Mouse (Mus musculus) neural tube, embryonic 15.5 days (tissue): ENCODE results near the gene Hdac7. TPM values are rescaled to one million over a fixed set of nuclear protein-coding genes. Genes with fewer than 3 reads are reported as not detected.

Source experiments
- ATAC-seq: fragments of 200-750 bp; cut with Nextera tagmentation; 2 replicates; pipeline ENCODE4 v1.8.0; 2017; ENCODE audit warnings: mild to moderate bottlenecking, moderate TSS enrichment, moderate library complexity; ENCODE audit not compliant: low FRiP score
- H3K27ac ChIP-seq: fragments of 300-500 bp; sonication (generic); replicated peaks from 2 replicates; pipeline ENCODE4 v1.5.1; 2015; ENCODE audit warnings: mild to moderate bottlenecking, inconsistent platforms
- H3K27me3 ChIP-seq: fragments of 300-500 bp; sonication (generic); replicated peaks from 2 replicates; pipeline ENCODE4 v1.6.1; 2015; ENCODE audit warnings: inconsistent platforms
- H3K36me3 ChIP-seq: fragments of 300-500 bp; sonication (generic); 2 replicates; pipeline ENCODE4 v1.6.1; 2015; ENCODE audit warnings: inconsistent platforms
- H3K4me1 ChIP-seq: fragments of 300-500 bp; sonication (generic); 2 replicates; pipeline ENCODE4 v1.6.1; 2015; ENCODE audit warnings: inconsistent platforms
- H3K4me2 ChIP-seq: fragments of 300-500 bp; sonication (generic); 2 replicates; pipeline ENCODE4 v1.6.1; 2015; ENCODE audit warnings: inconsistent platforms, mild to moderate bottlenecking, moderate library complexity
- H3K4me3 ChIP-seq: fragments of 300-500 bp; sonication (generic); replicated peaks from 2 replicates; pipeline ENCODE4 v1.5.1; 2015; ENCODE audit warnings: mild to moderate bottlenecking, inconsistent platforms
- H3K9ac ChIP-seq: fragments of 300-500 bp; sonication (generic); replicated peaks from 2 replicates; pipeline ENCODE4 v1.6.1; 2015; ENCODE audit warnings: mild to moderate bottlenecking, inconsistent platforms
- H3K9me3 ChIP-seq: fragments of 300-500 bp; sonication (generic); replicated peaks from 2 replicates; pipeline ENCODE4 v1.6.1; 2016; ENCODE audit warnings: inconsistent platforms
- WGBS: fragments of 180-500 bp; shearing (Covaris S2); methylation state at CpG from one replicate; pipeline ENCODE4 v1.1.7; 2015; ENCODE audit warnings: mixed read lengths; 5-methylcytosine and 5-hydroxymethylcytosine counted together
- polyA plus RNA-seq: library from polyadenylated mRNA; unstranded; fragments of >200 nt; fragmentation: Nextera tagmentation; extraction: Ambion mirVana; gene quantifications from 2 replicates; pipeline ENCODE4 v1.2.1, GENCODE M21; 2015

Hdac7 gene
- polyA plus RNA-seq, 1 experiment from 2014 or later, result 26.5 TPM

- under 1% methylated on average over 18 of the region's 18 CpGs for WGBS
- Histone ChIP-seq H3K9ac (peak overlapping the region; percentile 46), H3K4me3 (peak overlapping the region; percentile 46), H3K27me3 (peaks cover 11% of the 10 kb centered on the region), H3K36me3 (no peaks in the 10 kb centered on the region), H3K9me3 (no peaks in the 10 kb centered on the region), H3K27ac (peak overlapping the region; percentile 72; the same call in 1 of the 2 replicates), H3K4me1 (peaks cover 48% of the 10 kb centered on the region), H3K4me2 (peak overlapping the region; percentile 90)
- ATAC-seq, result no peak
Measured at GRCm38 (mm10) chr15:97768192-97768591, 76.1 kb downstream of the Hdac7 start.

- Histone ChIP-seq H3K9ac (peak within 1 kb of the TSS; percentile 46), H3K4me3 (peak within 1 kb of the TSS; percentile 46), H3K9me3 (no peaks in the 10 kb centered on the region), H3K4me2 (peak within 1 kb of the TSS; percentile 90), H3K4me1 (peaks cover 45% of the 10 kb centered on the region), H3K27ac (peak within 1 kb of the TSS; percentile 72), H3K36me3 (no peaks in the 10 kb centered on the region), H3K27me3 (peaks cover 11% of the 10 kb centered on the region)
- WGBS, result under 1% methylated on average over 44 of the region's 44 CpGs
- ATAC-seq, result peak; percentile 80
Measured at GRCm38 (mm10) chr15:97767280-97768186, 76.8 kb downstream of the Hdac7 start, which contains the start of gene Rapgef3. TSS of gene Rapgef3 (minus strand) at chr15:97767972.

DNA sequence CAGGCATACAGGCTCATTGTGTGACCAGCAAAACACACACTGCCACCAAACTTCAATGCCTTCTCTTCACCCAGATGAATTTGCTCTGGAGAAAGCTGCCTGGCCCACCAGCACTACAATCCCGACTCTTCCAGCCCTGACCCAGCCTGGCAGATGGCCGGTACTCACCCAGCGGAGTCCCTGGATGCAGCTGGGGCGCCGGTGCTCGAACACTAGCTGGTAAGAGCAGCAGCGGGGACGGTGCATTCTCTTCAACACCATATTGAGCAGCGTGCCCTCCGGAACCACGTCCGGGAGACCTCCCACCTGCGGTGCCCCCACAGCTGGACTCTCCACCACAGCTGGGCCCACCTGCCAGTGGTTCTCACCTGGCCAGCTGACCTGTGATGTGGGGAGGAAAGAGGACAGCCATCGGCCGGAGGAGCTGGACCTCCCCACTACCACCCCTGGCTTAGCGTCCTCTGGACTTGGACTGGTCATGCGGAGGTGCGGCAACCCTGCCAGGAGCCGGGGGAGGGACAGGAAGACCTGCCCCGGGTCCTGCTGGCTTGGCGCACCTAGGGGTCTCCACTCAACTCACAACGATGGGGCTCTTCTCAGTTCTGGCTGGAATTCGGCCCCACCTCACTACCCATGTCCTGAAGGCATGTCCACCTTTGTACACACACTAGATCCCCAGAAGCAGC, 77.6 kb downstream of the Hdac7 start:
- ATAC-seq, result 0 out of 2 replicates have a peak, but pooled peaks have one; percentile 9
- Histone ChIP-seq H3K27me3 (peaks cover 11% of the 10 kb centered on the region), H3K4me1 (peaks cover 45% of the 10 kb centered on the region), H3K4me3 (peak overlapping the region; percentile 46), H3K36me3 (no peaks in the 10 kb centered on the region), H3K9me3 (no peaks in the 10 kb centered on the region), H3K4me2 (peak overlapping the region; percentile 90), H3K27ac (peak overlapping the region; percentile 72), H3K9ac (peak overlapping the region; percentile 46)
- 6% methylated on average over 23 of the region's 23 CpGs for WGBS

GRCm38 (mm10) chr15:97766194-97766593, 78.1 kb downstream of the Hdac7 start:
- H3K4me2 ChIP-seq, result peak overlapping the region; percentile 90
- WGBS, result 5% methylated on average over 8 of the region's 8 CpGs
- peak; percentile 35; the same call in 1 of the 2 replicates for ATAC-seq
- no peaks in the 10 kb centered on the region for H3K9me3 ChIP-seq
- peak overlapping the region; percentile 72 for H3K27ac ChIP-seq
- peak overlapping the region; percentile 46 for H3K4me3 ChIP-seq
- H3K4me1 ChIP-seq, result peaks cover 45% of the 10 kb centered on the region
- H3K36me3 ChIP-seq, result no peaks in the 10 kb centered on the region
- H3K27me3 ChIP-seq, result peaks cover 11% of the 10 kb centered on the region
- H3K9ac ChIP-seq, result peak overlapping the region; percentile 46

GRCm38 (mm10) chr15:97765090-97765794, 79.1 kb downstream of the Hdac7 start:
- WGBS, result 33% methylated on average over 13 of the region's 13 CpGs

DNA sequence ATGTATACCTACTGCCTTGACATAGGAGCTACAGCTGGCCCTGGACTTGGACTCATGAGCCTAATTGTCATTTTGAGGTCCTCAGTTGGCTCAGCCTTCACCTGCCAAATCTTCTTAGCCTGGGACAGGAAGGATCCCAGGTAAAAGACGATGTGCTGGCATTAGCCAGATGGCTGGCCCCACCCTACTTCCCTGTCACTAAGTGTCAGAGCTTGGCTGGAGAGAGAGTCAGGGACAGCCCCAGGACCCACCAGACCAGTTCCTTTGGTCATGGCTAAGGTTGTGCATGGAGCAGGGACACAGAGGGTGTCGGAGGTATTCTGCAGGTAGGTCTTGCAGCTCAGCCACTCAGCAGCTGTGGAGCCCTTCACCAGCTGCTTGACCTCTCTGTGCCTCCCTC, 79.8 kb downstream of the Hdac7 start:
- peaks cover 7% of the 10 kb centered on the region; the same call in 1 of the 2 replicates for H3K36me3 ChIP-seq
- no peak overlapping the region for H3K27ac ChIP-seq
- H3K9ac ChIP-seq, result no peak overlapping the region
- no peak for ATAC-seq
- 83% methylated on average over 2 of the region's 2 CpGs for WGBS
- H3K9me3 ChIP-seq, result no peaks in the 10 kb centered on the region
- no peak overlapping the region for H3K4me2 ChIP-seq
- H3K4me1 ChIP-seq, result peaks cover 45% of the 10 kb centered on the region
- H3K4me3 ChIP-seq, result no peak overlapping the region
- H3K27me3 ChIP-seq, result peaks cover 3% of the 10 kb centered on the region

More at GRCm38 (mm10) chr15:97765090-97765794, 79.1 kb downstream of the Hdac7 start:
- Histone ChIP-seq H3K27ac (peak overlapping the region; percentile 60; the same call in 1 of the 2 replicates), H3K4me1 (peaks cover 45% of the 10 kb centered on the region), H3K4me2 (peak overlapping the region; percentile 90), H3K9me3 (no peaks in the 10 kb centered on the region), H3K27me3 (peaks cover 10% of the 10 kb centered on the region), H3K9ac (no peak overlapping the region), H3K4me3 (peak overlapping the region; percentile 17; the same call in 1 of the 2 replicates), H3K36me3 (0 out of 2 replicates have a peak, but pooled peaks cover 4% of the 10 kb centered on the region)
- ATAC-seq, result no peak

- H3K4me1 ChIP-seq, result peaks cover 41% of the 10 kb centered on the region
- no peak overlapping the region for H3K4me2 ChIP-seq
Measured at GRCm38 (mm10) chr15:97763256-97764049, 80.8 kb downstream of the Hdac7 start.

DNA sequence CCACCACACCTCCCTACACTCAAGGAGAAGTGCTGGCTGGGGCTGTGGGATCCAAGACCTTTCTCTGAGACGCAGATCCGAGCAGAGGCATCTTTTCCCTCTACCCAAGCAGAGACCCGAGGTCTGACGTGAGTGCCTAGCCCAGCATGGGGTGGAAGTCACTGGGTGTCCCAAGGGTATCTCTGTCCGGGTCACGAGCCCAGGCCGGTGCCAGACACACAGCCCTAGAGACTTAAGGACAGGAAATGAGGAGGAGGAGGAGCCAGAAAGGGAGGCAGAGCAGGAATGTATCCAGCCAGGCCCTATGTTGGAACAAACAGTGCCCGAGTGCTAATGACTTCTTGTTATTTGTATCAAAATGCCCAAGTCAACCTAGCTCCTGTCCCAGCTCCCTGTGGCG, 81.6 kb downstream of the Hdac7 start:
- H3K4me3 ChIP-seq, result no peak overlapping the region
- no peak for ATAC-seq
- 76% methylated on average over 9 of the region's 9 CpGs for WGBS
- H3K9me3 ChIP-seq, result no peaks in the 10 kb centered on the region
- H3K4me2 ChIP-seq, result no peak overlapping the region
- no peak overlapping the region for H3K9ac ChIP-seq
- H3K27ac ChIP-seq, result no peak overlapping the region
- H3K36me3 ChIP-seq, result peaks cover 21% of the 10 kb centered on the region
- no peaks in the 10 kb centered on the region; the same call in 1 of the 2 replicates for H3K27me3 ChIP-seq
- peaks cover 33% of the 10 kb centered on the region for H3K4me1 ChIP-seq

More at GRCm38 (mm10) chr15:97763256-97764049, 80.8 kb downstream of the Hdac7 start:
- Histone ChIP-seq H3K9me3 (no peaks in the 10 kb centered on the region), H3K4me3 (no peak overlapping the region), H3K27ac (no peak overlapping the region), H3K9ac (no peak overlapping the region), H3K27me3 (no peaks in the 10 kb centered on the region; the same call in 1 of the 2 replicates), H3K36me3 (peaks cover 15% of the 10 kb centered on the region; the same call in 1 of the 2 replicates)
- ATAC-seq, result no peak
- WGBS, result 60% methylated on average over 9 of the region's 9 CpGs

- Histone ChIP-seq H3K4me1 (peaks cover 20% of the 10 kb centered on the region), H3K4me2 (no peak overlapping the region), H3K9ac (no peak overlapping the region), H3K36me3 (peaks cover 24% of the 10 kb centered on the region), H3K27me3 (no peaks in the 10 kb centered on the region), H3K27ac (no peak overlapping the region), H3K9me3 (no peaks in the 10 kb centered on the region), H3K4me3 (no peak overlapping the region)
- WGBS, result 55% methylated on average over 13 of the region's 13 CpGs
- ATAC-seq, result no peak
Measured at GRCm38 (mm10) chr15:97761438-97761837, 82.9 kb downstream of the Hdac7 start.

GRCm38 (mm10) chr15:97760952-97761351, 83.3 kb downstream of the Hdac7 start:
- no peak overlapping the region for H3K4me2 ChIP-seq
- H3K36me3 ChIP-seq, result peaks cover 24% of the 10 kb centered on the region
- WGBS, result 63% methylated on average over 5 of the region's 5 CpGs
- no peak overlapping the region for H3K27ac ChIP-seq
- H3K27me3 ChIP-seq, result no peaks in the 10 kb centered on the region
- no peaks in the 10 kb centered on the region for H3K9me3 ChIP-seq
- H3K9ac ChIP-seq, result no peak overlapping the region
- no peak overlapping the region for H3K4me3 ChIP-seq
- peaks cover 17% of the 10 kb centered on the region for H3K4me1 ChIP-seq
- no peak for ATAC-seq
